In genomic region chr4:65496463-65496834, GRCm38 (mm10) we compare ENCODE assay signal across 9 mouse cellular contexts.
DNase-seq lines count a peak whose midpoint lies in the region; ATAC-seq and TF ChIP-seq lines count a peak whose summit lies in the region.
"Had no signal": no experiment of that assay in that cellular context is flagged by ENCODE, and none has a peak within 500 bp of the region (broad histone marks: within the 10 kb centered on the region; RNA-seq: fewer than 3 reads in every experiment).

No protein-coding gene starts in this region.

- no peaks in the 10 kb centered on the region for H3K27me3 ChIP-seq in hindbrain, embryonic 15.5 days

- no peak overlapping the region for H3K27ac ChIP-seq in cortical plate, adult 2 months (ENCODE audit: insufficient read depth, low read length)
- H3K27ac ChIP-seq in hindbrain, embryonic 15.5 days (replicated peaks), result no peak overlapping the region

- no peak overlapping the region for H3K4me3 ChIP-seq in cortical plate, adult 2 months (ENCODE audit: insufficient read depth, low read length)
- H3K4me3 ChIP-seq in hindbrain, embryonic 15.5 days, result no peak overlapping the region
- H3K4me3 ChIP-seq: myocyte had no signal

- H3K9ac ChIP-seq in hindbrain, embryonic 15.5 days, result no peak overlapping the region

- 4% methylated on average over 3 of the region's 3 CpGs for WGBS in hindbrain, embryonic 15.5 days

- H3K4me1 ChIP-seq in cortical plate, adult 2 months (ENCODE audit: control insufficient read depth, insufficient read depth, low read length), result no peaks in the 10 kb centered on the region; the same call in 1 of the 2 replicates
- no peaks in the 10 kb centered on the region for H3K4me1 ChIP-seq in hindbrain, embryonic 15.5 days (replicated peaks)

- no peak overlapping the region for H3K4me2 ChIP-seq in hindbrain, embryonic 15.5 days

- peak; percentile 91 for DNase-seq in adrenal gland, postnatal 14 days
- DNase-seq in gastrocnemius, adult 8-10 months (ENCODE audit: low spot score in 2 of 2), result peak; percentile 78 to 85
- peak; percentile 39 to 76 for DNase-seq in layer of hippocampus, postnatal 25 days (ENCODE audit: extremely low spot score in 1 of 2, low spot score in 1 of 2)
- DNase-seq in lung, postnatal 10 days, result peak; percentile 92
- DNase-seq in retina, postnatal 7 days (ENCODE audit: low read depth, low spot score), result peak; percentile 78

- no peaks in the 10 kb centered on the region for H3K9me3 ChIP-seq in hindbrain, embryonic 15.5 days

- H3K36me3 ChIP-seq in hindbrain, embryonic 15.5 days, result no peaks in the 10 kb centered on the region

- ATAC-seq in hindbrain, embryonic 15.5 days (ENCODE audit: low FRiP score, low read depth), result peak; percentile 97
- no peak for ATAC-seq in inflammation-experienced regulatory T-cells, adult 6 months

- TF ChIP-seq POLR2A in cortical plate, adult 2 months (IDR thresholded peaks at IDR 0.05; ENCODE audit: extremely low read depth, insufficient read depth, low read length), result no peak

- TF ChIP-seq CTCF in cortical plate, adult 2 months (IDR thresholded peaks at IDR 0.05; ENCODE audit: extremely low read depth, insufficient read depth, low read length), result peak; percentile 81
